Mouse (Mus musculus) forebrain, postnatal 0 days (tissue): ENCODE results near the gene Sycp1. TPM values are rescaled to one million over a fixed set of nuclear protein-coding genes. Genes with fewer than 3 reads are reported as not detected.

Experiments
- ATAC-seq: fragments of 200-750 bp; cut with Nextera tagmentation; 2 replicates; pipeline ENCODE4 v1.8.0; 2017; ENCODE audit warnings: mild to moderate bottlenecking, moderate library complexity
- DNase-seq: peaks from one replicate; pipeline ENCODE4 v3.0.0-alpha.2; 2015
- H3K27ac ChIP-seq: fragments of 300-500 bp; sonication (generic); 2 replicates; pipeline ENCODE4 v1.5.1; 2014; ENCODE audit warnings: low read depth, mild to moderate bottlenecking, antibody characterized with exemption, low read length, moderate library complexity, mixed read lengths
- H3K27me3 ChIP-seq: fragments of 300-500 bp; sonication (generic); 2 replicates; pipeline ENCODE4 v1.6.1; 2014; ENCODE audit warnings: mild to moderate bottlenecking, low read length, mixed read lengths; ENCODE audit not compliant: insufficient read depth
- H3K36me3 ChIP-seq: fragments of 300-500 bp; sonication (generic); 2 replicates; pipeline ENCODE4 v1.6.1; 2014; ENCODE audit warnings: mild to moderate bottlenecking, moderate library complexity; ENCODE audit not compliant: insufficient read depth
- H3K4me1 ChIP-seq: fragments of 300-500 bp; sonication (generic); 2 replicates; pipeline ENCODE4 v1.6.1; 2014; ENCODE audit warnings: antibody characterized with exemption; ENCODE audit not compliant: insufficient read depth
- H3K4me2 ChIP-seq: fragments of 300-500 bp; sonication (generic); 2 replicates; pipeline ENCODE4 v1.6.1; 2014; ENCODE audit warnings: low read depth, mild to moderate bottlenecking, moderate library complexity
- H3K4me3 ChIP-seq: fragments of 300-500 bp; sonication (generic); 2 replicates; pipeline ENCODE4 v1.5.1; 2014; ENCODE audit warnings: low read depth, low read length, mixed read lengths
- H3K9ac ChIP-seq: fragments of 300-500 bp; sonication (generic); 2 replicates; pipeline ENCODE4 v1.6.1; 2014; ENCODE audit warnings: mild to moderate bottlenecking
- H3K9me3 ChIP-seq: fragments of 300-500 bp; sonication (generic); 2 replicates; pipeline ENCODE4 v1.6.1; 2016; ENCODE audit warnings: low read length
- CTCF ChIP-seq: sonication (generic); IDR thresholded peaks from 2 replicates; pipeline ENCODE4 v1.5.1; 2016; ENCODE audit warnings: antibody characterized with exemption, control low read depth, low read depth
- WGBS: fragments of 180-500 bp; shearing (Covaris S2); extraction: QIAGEN DNeasy Blood & Tissue Kit; methylation state at CpG from one replicate; pipeline ENCODE4 v1.1.7; 2014; 5-methylcytosine and 5-hydroxymethylcytosine counted together
- polyA plus RNA-seq: library from polyadenylated mRNA; unstranded; fragments of >200 nt; fragmentation: Nextera tagmentation; extraction: Ambion mirVana; gene quantifications from 2 replicates; pipeline ENCODE4 v1.2.1, GENCODE M21; 2015
- total RNA-seq: library from RNA; depleted of rRNA; stranded (reverse); fragments of >200 nt; gene quantifications from 2 replicates; pipeline ENCODE4 v1.2.3, GENCODE M21; 2014; rRNA removed

The Sycp1 gene
- total RNA-seq (not detected in 2 replicates), polyA plus RNA-seq (not detected in 2 replicates)

DNA sequence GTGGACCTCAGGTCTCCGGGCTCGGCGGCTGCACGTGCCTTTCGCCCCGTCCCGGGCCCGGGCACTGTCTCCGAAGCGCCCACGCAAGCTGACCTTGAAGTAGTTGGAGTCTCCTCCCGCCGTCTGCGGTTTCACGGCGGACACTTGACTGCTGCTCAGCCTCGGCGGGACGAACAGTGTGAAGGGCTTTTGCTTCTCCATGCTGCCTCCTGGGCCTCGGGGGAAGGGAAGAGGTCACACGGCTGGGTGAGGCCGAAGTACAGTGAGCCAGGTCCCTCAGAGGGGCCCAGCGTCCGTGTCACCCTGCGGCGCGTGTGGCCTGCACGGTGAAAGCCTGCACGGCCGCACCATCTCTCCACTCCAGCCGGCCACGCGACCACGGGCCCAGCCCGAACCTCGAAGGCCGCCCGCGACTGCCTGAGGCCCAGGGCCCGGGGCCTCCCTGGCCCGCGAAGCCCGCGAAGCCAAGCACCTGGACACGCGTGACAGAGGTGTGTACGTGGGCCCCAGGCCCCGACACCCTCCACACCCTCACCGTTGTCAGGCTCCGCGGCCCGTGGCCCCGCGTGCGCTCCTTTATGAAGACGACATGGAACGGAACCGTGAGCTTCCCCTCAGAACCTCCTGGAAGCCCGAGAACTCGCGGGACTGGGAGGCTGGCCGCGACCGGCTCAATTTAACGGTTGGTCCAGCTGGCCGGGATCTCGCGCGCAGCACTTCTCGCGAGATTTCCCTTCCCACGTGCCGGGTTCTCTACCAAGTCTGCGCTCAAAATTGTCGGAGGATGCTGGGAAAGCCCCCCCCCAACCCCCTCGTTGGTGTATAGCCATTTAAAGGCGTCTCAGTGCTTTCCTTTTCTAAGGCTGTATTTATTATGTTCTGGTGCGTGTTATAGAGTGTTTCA lies at the start of gene Sycp1:
Gene Sycp1 (minus strand): TSS at position 650 of the 904 bp plus-strand sequence.
- Histone ChIP-seq H3K4me3 (no peak within 1 kb of the TSS), H3K9me3 (no peaks in the 10 kb centered on the region), H3K4me2 (no peak within 1 kb of the TSS), H3K9ac (no peak within 1 kb of the TSS), H3K4me1 (no peaks in the 10 kb centered on the region), H3K27me3 (no peaks in the 10 kb centered on the region), H3K36me3 (no peaks in the 10 kb centered on the region), H3K27ac (no peak within 1 kb of the TSS)
- TF ChIP-seq CTCF = no peak
- WGBS = 95% methylated on average over 78 of the region's 78 CpGs
- no peak for DNase-seq
- no peak for ATAC-seq

DNA sequence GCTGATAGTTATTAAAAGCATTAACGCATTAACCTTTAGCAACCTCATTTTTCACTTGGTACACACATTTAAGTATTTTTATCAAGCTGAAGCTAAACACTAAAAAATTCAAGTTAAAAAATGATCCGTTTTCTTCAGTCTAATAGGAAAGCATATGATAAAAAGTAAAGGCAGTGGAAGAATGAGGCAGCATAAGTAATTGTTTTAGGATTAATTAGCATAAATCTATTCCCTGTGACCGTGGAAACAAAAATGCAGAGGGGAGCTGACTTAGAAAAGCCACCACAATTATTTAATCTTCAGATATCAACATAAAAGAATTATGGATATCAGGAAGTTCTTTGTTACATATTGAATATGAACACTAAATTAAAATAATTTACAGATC lies 44.4 kb upstream of the Sycp1 start:
- peak overlapping the region; percentile 18 for H3K4me3 ChIP-seq
- no peaks in the 10 kb centered on the region; the same call in 1 of the 2 replicates for H3K4me1 ChIP-seq
- TF ChIP-seq CTCF = no peak
- no peaks in the 10 kb centered on the region for H3K36me3 ChIP-seq
- H3K27me3 ChIP-seq = no peaks in the 10 kb centered on the region
- H3K9ac ChIP-seq = peak overlapping the region; percentile 42
- peak overlapping the region; percentile 38 for H3K4me2 ChIP-seq
- H3K9me3 ChIP-seq = no peaks in the 10 kb centered on the region
- DNase-seq (no peak), ATAC-seq (peak; percentile 17; the same call in 1 of the 2 replicates)
- peak overlapping the region; percentile 80 for H3K27ac ChIP-seq
- WGBS = 8% methylated on average over 3 of the region's 3 CpGs

GRCm38 (mm10) chr3:102979550-102980348 lies 43.8 kb upstream of the Sycp1 start:
- peak overlapping the region; percentile 42 for H3K9ac ChIP-seq
- peak overlapping the region; percentile 18 for H3K4me3 ChIP-seq
- H3K27ac ChIP-seq = peak overlapping the region; percentile 80
- H3K27me3 ChIP-seq = no peaks in the 10 kb centered on the region
- H3K36me3 ChIP-seq = no peaks in the 10 kb centered on the region
- H3K4me2 ChIP-seq = peak overlapping the region; percentile 38
- no peaks in the 10 kb centered on the region; the same call in 1 of the 2 replicates for H3K4me1 ChIP-seq
- DNase-seq = peak; percentile 88
- ATAC-seq = peak; percentile 100
- no peaks in the 10 kb centered on the region for H3K9me3 ChIP-seq
- WGBS = 5% methylated on average over 10 of the region's 10 CpGs
- peak; percentile 40; the same call in 1 of the 2 replicates for TF ChIP-seq CTCF

- Histone ChIP-seq H3K9ac (no peak overlapping the region), H3K27ac (no peak overlapping the region), H3K9me3 (no peaks in the 10 kb centered on the region), H3K4me3 (no peak overlapping the region), H3K4me2 (no peak overlapping the region), H3K4me1 (no peaks in the 10 kb centered on the region; the same call in 1 of the 2 replicates), H3K27me3 (no peaks in the 10 kb centered on the region), H3K36me3 (no peaks in the 10 kb centered on the region)
- DNase-seq (no peak), ATAC-seq (no peak)
- no peak for TF ChIP-seq CTCF
- 81% methylated on average over 4 of the region's 4 CpGs for WGBS
Observed at GRCm38 (mm10) chr3:102976906-102977305, 41.0 kb upstream of the Sycp1 start.

DNA sequence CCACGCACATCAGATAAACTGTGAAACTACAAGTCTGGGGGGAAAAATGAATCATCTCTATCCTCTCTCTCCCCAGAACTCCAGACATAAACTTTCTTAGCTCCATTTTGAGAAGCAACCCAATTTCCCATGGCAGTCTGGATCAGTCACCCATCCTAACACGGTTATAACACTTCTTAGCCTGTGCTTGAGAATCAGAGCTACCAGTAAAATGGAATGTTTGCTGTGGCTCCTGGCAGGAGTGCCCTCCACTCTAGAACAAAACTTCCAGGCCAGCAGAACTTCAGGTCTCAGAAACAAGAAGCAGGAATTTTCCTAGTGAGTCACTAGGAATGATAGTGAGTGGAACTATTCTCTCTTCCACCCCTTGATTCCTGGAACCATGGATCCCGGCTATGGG lies 34.6 kb upstream of the Sycp1 start:
- WGBS = 83% methylated on average over 3 of the region's 3 CpGs
- DNase-seq (no peak), ATAC-seq (no peak)
- Histone ChIP-seq H3K27ac (no peak overlapping the region), H3K4me3 (no peak overlapping the region), H3K4me2 (no peak overlapping the region), H3K36me3 (no peaks in the 10 kb centered on the region), H3K4me1 (no peaks in the 10 kb centered on the region), H3K27me3 (no peaks in the 10 kb centered on the region), H3K9me3 (no peaks in the 10 kb centered on the region), H3K9ac (no peak overlapping the region)
- no peak for TF ChIP-seq CTCF

GRCm38 (mm10) chr3:102970067-102970466 lies 34.2 kb upstream of the Sycp1 start:
- no peak for ATAC-seq

GRCm38 (mm10) chr3:102964033-102964432 lies 28.1 kb upstream of the Sycp1 start, which contains the start of gene Nr1h5:
Gene Nr1h5 (minus strand): TSS chr3:102964133.
- WGBS = 60% methylated on average over 3 of the region's 3 CpGs
- no peaks in the 10 kb centered on the region for H3K9me3 ChIP-seq
- H3K4me2 ChIP-seq = no peak within 1 kb of the TSS
- no peak within 1 kb of the TSS for H3K9ac ChIP-seq
- H3K36me3 ChIP-seq = no peaks in the 10 kb centered on the region
- no peak within 1 kb of the TSS for H3K27ac ChIP-seq
- DNase-seq (no peak), ATAC-seq (no peak)
- TF ChIP-seq CTCF = no peak
- no peak within 1 kb of the TSS for H3K4me3 ChIP-seq
- H3K27me3 ChIP-seq = no peaks in the 10 kb centered on the region
- no peaks in the 10 kb centered on the region for H3K4me1 ChIP-seq

More at GRCm38 (mm10) chr3:102970067-102970466, 34.2 kb upstream of the Sycp1 start:
- DNase-seq = no peak
- Histone ChIP-seq H3K4me2 (no peak overlapping the region), H3K4me3 (no peak overlapping the region), H3K36me3 (no peaks in the 10 kb centered on the region), H3K9ac (no peak overlapping the region), H3K9me3 (no peaks in the 10 kb centered on the region), H3K4me1 (no peaks in the 10 kb centered on the region), H3K27ac (no peak overlapping the region), H3K27me3 (no peaks in the 10 kb centered on the region)
- 47% methylated on average over 9 of the region's 9 CpGs for whole genome bisulfite sequencing
- no peak for TF ChIP-seq CTCF
